Mouse (Mus musculus): ENCODE results near the gene Tas2r126. TPM values are rescaled to one million over a fixed set of nuclear protein-coding genes. Genes with fewer than 3 reads are reported as not detected.

Tas2r126 gene
- polyA plus RNA-seq, 1 experiment from 2014 or later, result not detected

Other genes starting within 250 kb of the Tas2r126 start
- gene Tas2r144, start 219.2 kb upstream of the Tas2r126 start, polyA plus RNA-seq (2015; fragmentation: Nextera tagmentation; extraction: Ambion mirVana), result not detected in 2 replicates
- gene Gstk1, start 188.6 kb upstream of the Tas2r126 start, polyA plus RNA-seq (2015; fragmentation: Nextera tagmentation; extraction: Ambion mirVana), result 24.0 and 26.5 TPM in 2 replicates
- gene Tmem139, start 172.6 kb upstream of the Tas2r126 start, polyA plus RNA-seq (2015; fragmentation: Nextera tagmentation; extraction: Ambion mirVana), result 9.9 and 11.8 TPM in 2 replicates
- gene Casp2, start 169.6 kb upstream of the Tas2r126 start, polyA plus RNA-seq (2015; fragmentation: Nextera tagmentation; extraction: Ambion mirVana), result 42.2 and 44.9 TPM in 2 replicates
- gene Clcn1, start 147.8 kb upstream of the Tas2r126 start, polyA plus RNA-seq (2015; fragmentation: Nextera tagmentation; extraction: Ambion mirVana), result 0.13 and 0.20 TPM in 2 replicates
- gene Fam131b, start 109.9 kb upstream of the Tas2r126 start, polyA plus RNA-seq (2015; fragmentation: Nextera tagmentation; extraction: Ambion mirVana), result 0.20 and 0.25 TPM in 2 replicates
- gene Zyx, start 84.9 kb upstream of the Tas2r126 start, polyA plus RNA-seq (2015; fragmentation: Nextera tagmentation; extraction: Ambion mirVana), result 82.7 and 83.4 TPM in 2 replicates
- 7.6 TPM in 2 replicates for gene Epha1, start 61.3 kb upstream of the Tas2r126 start, polyA plus RNA-seq (2015; fragmentation: Nextera tagmentation; extraction: Ambion mirVana)
- not detected in 2 replicates for gene Tas2r143, start 34.3 kb upstream of the Tas2r126 start, polyA plus RNA-seq (2015; fragmentation: Nextera tagmentation; extraction: Ambion mirVana)
- gene Tas2r135, start 29.1 kb upstream of the Tas2r126 start, polyA plus RNA-seq (2015; fragmentation: Nextera tagmentation; extraction: Ambion mirVana), result not detected in 2 replicates
- not detected in 2 replicates for gene Olfr458, start 30.7 kb downstream of the Tas2r126 start, polyA plus RNA-seq (2015; fragmentation: Nextera tagmentation; extraction: Ambion mirVana)
- not detected in 2 replicates for gene Olfr457, start 41.8 kb downstream of the Tas2r126 start, polyA plus RNA-seq (2015; fragmentation: Nextera tagmentation; extraction: Ambion mirVana)
- not detected in 2 replicates for gene Olfr456, start 52.7 kb downstream of the Tas2r126 start, polyA plus RNA-seq (2015; fragmentation: Nextera tagmentation; extraction: Ambion mirVana)
- gene Olfr455, start 113.1 kb downstream of the Tas2r126 start, polyA plus RNA-seq (2015; fragmentation: Nextera tagmentation; extraction: Ambion mirVana), result not detected in 2 replicates
- gene Tcaf3, start 163.2 kb downstream of the Tas2r126 start, polyA plus RNA-seq (2015; fragmentation: Nextera tagmentation; extraction: Ambion mirVana), result not detected in 2 replicates
- 6.0 and 6.4 TPM in 2 replicates for gene Tcaf2, start 210.7 kb downstream of the Tas2r126 start, polyA plus RNA-seq (2015; fragmentation: Nextera tagmentation; extraction: Ambion mirVana)